Mouse (Mus musculus): Measurements from ENCODE around the gene Ric1. TPM values are rescaled to one million over a fixed set of nuclear protein-coding genes. Genes with fewer than 3 reads are reported as not detected.
A peak's percentile ranks its signal among the peaks of the same experiment; 100 is the strongest.

The Ric1 gene
- total and polyA plus RNA-seq, 3 experiments = 9.2 to 20.6 (median 16.9) TPM

GRCm38 (mm10) chr19:29486545-29487206 is 35.4 kb upstream of the Ric1 start:
- DNase-seq = peak in 1 of 2 experiments; percentile 41
- Histone ChIP-seq H3K9ac (ENCODE audit: low read depth, low read length) (no peak overlapping the region), H3K4me1 (ENCODE audit: control insufficient read depth, insufficient read depth, low read length) (peaks cover 6% of the 10 kb centered on the region), H3K27ac (no peak overlapping the region), H3K79me2 (replicated peaks; ENCODE audit: control insufficient read depth, insufficient read depth, low read length) (no peaks in the 10 kb centered on the region), H3K27me3 (ENCODE audit: control insufficient read depth, insufficient read depth, low read length) (no peaks in the 10 kb centered on the region), H3K4me3 (no peak overlapping the region), H3K36me3 (ENCODE audit: control insufficient read depth, insufficient read depth, low read length) (no peaks in the 10 kb centered on the region)
- intact Hi-C loops (cut with DNase I) = no loop called here
- TF ChIP-seq POLR2A (IDR thresholded peaks at IDR 0.05; ENCODE audit: insufficient read depth, low read depth, low read length) (no peak), EP300 (IDR thresholded peaks at IDR 0.05; ENCODE audit: insufficient read depth, low read depth, low read length) (no peak), CTCF (IDR thresholded peaks at IDR 0.05) (no peak)
- 83% methylated on average over 7 of the region's 7 CpGs for WGBS

- intact Hi-C loops (cut with DNase I) = no loop called here
- no peak overlapping the region for H3K9ac ChIP-seq (ENCODE audit: low read depth, low read length)
- TF ChIP-seq CTCF (IDR thresholded peaks at IDR 0.05) (no peak), EP300 (IDR thresholded peaks at IDR 0.05; ENCODE audit: insufficient read depth, low read depth, low read length) (no peak), POLR2A (IDR thresholded peaks at IDR 0.05; ENCODE audit: insufficient read depth, low read depth, low read length) (no peak)
- no peaks in the 10 kb centered on the region for H3K79me2 ChIP-seq (replicated peaks; ENCODE audit: control insufficient read depth, insufficient read depth, low read length)
- no peak overlapping the region for H3K4me3 ChIP-seq
- no peak for DNase-seq
- H3K4me1 ChIP-seq (ENCODE audit: control insufficient read depth, insufficient read depth, low read length) = peaks cover 4% of the 10 kb centered on the region
- no peaks in the 10 kb centered on the region for H3K36me3 ChIP-seq (ENCODE audit: control insufficient read depth, insufficient read depth, low read length)
- WGBS = 90% methylated on average over 14 of the region's 14 CpGs
- no peaks in the 10 kb centered on the region for H3K27me3 ChIP-seq (ENCODE audit: control insufficient read depth, insufficient read depth, low read length)
- H3K27ac ChIP-seq = no peak overlapping the region
Measured at GRCm38 (mm10) chr19:29487326-29488072, 34.6 kb upstream of the Ric1 start.

- no peaks in the 10 kb centered on the region for H3K79me2 ChIP-seq (replicated peaks; ENCODE audit: control insufficient read depth, insufficient read depth, low read length)
- H3K36me3 ChIP-seq (ENCODE audit: control insufficient read depth, insufficient read depth, low read length) = no peaks in the 10 kb centered on the region
- DNase-seq = no peak
- 42% methylated on average over 6 of the region's 6 CpGs for WGBS
- TF ChIP-seq EP300 (IDR thresholded peaks at IDR 0.05; ENCODE audit: insufficient read depth, low read depth, low read length) (no peak), POLR2A (IDR thresholded peaks at IDR 0.05; ENCODE audit: insufficient read depth, low read depth, low read length) (no peak), CTCF (IDR thresholded peaks at IDR 0.05) (no peak)
- intact Hi-C loops (cut with DNase I) = no loop called here
- H3K27me3 ChIP-seq (ENCODE audit: control insufficient read depth, insufficient read depth, low read length) = no peaks in the 10 kb centered on the region
- H3K27ac ChIP-seq = no peak overlapping the region
- peaks cover 4% of the 10 kb centered on the region for H3K4me1 ChIP-seq (ENCODE audit: control insufficient read depth, insufficient read depth, low read length)
- H3K9ac ChIP-seq (ENCODE audit: low read depth, low read length) = no peak overlapping the region
- no peak overlapping the region for H3K4me3 ChIP-seq
Measured at GRCm38 (mm10) chr19:29488073-29488390, 34.0 kb upstream of the Ric1 start.

- no peak overlapping the region for H3K4me3 ChIP-seq
- H3K36me3 ChIP-seq (ENCODE audit: control insufficient read depth, insufficient read depth, low read length) = no peaks in the 10 kb centered on the region
- DNase-seq = no peak
- H3K27ac ChIP-seq = no peak overlapping the region
- H3K79me2 ChIP-seq (replicated peaks; ENCODE audit: control insufficient read depth, insufficient read depth, low read length) = no peaks in the 10 kb centered on the region
- intact Hi-C loops (cut with DNase I) = no loop called here
- TF ChIP-seq CTCF (IDR thresholded peaks at IDR 0.05) (no peak), POLR2A (IDR thresholded peaks at IDR 0.05; ENCODE audit: insufficient read depth, low read depth, low read length) (no peak), EP300 (IDR thresholded peaks at IDR 0.05; ENCODE audit: insufficient read depth, low read depth, low read length) (no peak)
- 58% methylated on average over 10 of the region's 10 CpGs for WGBS
- H3K9ac ChIP-seq (ENCODE audit: low read depth, low read length) = no peak overlapping the region
- H3K27me3 ChIP-seq (ENCODE audit: control insufficient read depth, insufficient read depth, low read length) = no peaks in the 10 kb centered on the region
- H3K4me1 ChIP-seq (ENCODE audit: control insufficient read depth, insufficient read depth, low read length) = peaks cover 4% of the 10 kb centered on the region
Measured at GRCm38 (mm10) chr19:29488420-29488819, 33.7 kb upstream of the Ric1 start.

GRCm38 (mm10) chr19:29489785-29490284 is 32.2 kb upstream of the Ric1 start:
- Histone ChIP-seq H3K79me2 (replicated peaks; ENCODE audit: control insufficient read depth, insufficient read depth, low read length) (no peaks in the 10 kb centered on the region), H3K27ac (no peak overlapping the region), H3K4me1 (ENCODE audit: control insufficient read depth, insufficient read depth, low read length) (peaks cover 2% of the 10 kb centered on the region; the same call in 1 of the 2 replicates), H3K36me3 (ENCODE audit: control insufficient read depth, insufficient read depth, low read length) (no peaks in the 10 kb centered on the region), H3K27me3 (ENCODE audit: control insufficient read depth, insufficient read depth, low read length) (no peaks in the 10 kb centered on the region), H3K9ac (ENCODE audit: low read depth, low read length) (no peak overlapping the region), H3K4me3 (no peak overlapping the region)
- no peak for DNase-seq
- TF ChIP-seq POLR2A (IDR thresholded peaks at IDR 0.05; ENCODE audit: insufficient read depth, low read depth, low read length) (no peak), EP300 (IDR thresholded peaks at IDR 0.05; ENCODE audit: insufficient read depth, low read depth, low read length) (no peak), CTCF (IDR thresholded peaks at IDR 0.05) (no peak)
- 79% methylated on average over 3 of the region's 3 CpGs for WGBS
- intact Hi-C loops (cut with DNase I) = loop anchor here (10.0 kb wide), 1 partner anchor 715 kb away; no protein-coding TSS in a partner anchor

- Histone ChIP-seq H3K27ac (no peak overlapping the region), H3K27me3 (ENCODE audit: control insufficient read depth, insufficient read depth, low read length) (no peaks in the 10 kb centered on the region), H3K36me3 (ENCODE audit: control insufficient read depth, insufficient read depth, low read length) (no peaks in the 10 kb centered on the region), H3K79me2 (replicated peaks; ENCODE audit: control insufficient read depth, insufficient read depth, low read length) (no peaks in the 10 kb centered on the region), H3K4me3 (no peak overlapping the region), H3K4me1 (ENCODE audit: control insufficient read depth, insufficient read depth, low read length) (no peaks in the 10 kb centered on the region; the same call in 1 of the 2 replicates), H3K9ac (ENCODE audit: low read depth, low read length) (no peak overlapping the region)
- no peak for DNase-seq
- TF ChIP-seq CTCF (IDR thresholded peaks at IDR 0.05) (no peak), EP300 (IDR thresholded peaks at IDR 0.05; ENCODE audit: insufficient read depth, low read depth, low read length) (no peak), POLR2A (IDR thresholded peaks at IDR 0.05; ENCODE audit: insufficient read depth, low read depth, low read length) (no peak)
- WGBS = 80% methylated on average over 9 of the region's 9 CpGs
- intact Hi-C loops (cut with DNase I) = loop anchor here (10.0 kb wide), 1 partner anchor 717 kb away; no protein-coding TSS in a partner anchor
Measured at GRCm38 (mm10) chr19:29491467-29491866, 30.6 kb upstream of the Ric1 start.

Data from heart, adult 2 months (tissue).